Comparison of ENCODE assay signal across 17 mouse cellular contexts in the genomic region with DNA sequence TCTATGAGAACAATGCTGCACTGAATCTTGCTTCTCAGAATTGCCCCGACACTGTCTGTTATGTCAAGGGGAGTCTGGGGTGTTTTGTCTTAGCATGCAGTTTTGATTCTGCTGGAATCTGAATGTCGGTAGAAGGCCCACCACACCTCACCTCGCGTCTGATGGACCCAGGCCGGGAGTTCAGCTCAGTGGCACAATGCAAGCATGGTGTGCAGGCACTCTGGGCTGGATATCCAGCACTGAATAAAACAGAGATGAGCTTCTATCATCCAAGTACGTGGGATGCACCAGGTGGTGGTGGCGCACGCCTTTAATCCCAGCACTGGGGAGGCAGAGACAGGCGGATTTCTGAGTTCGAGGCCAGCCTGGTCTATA. TPM values are rescaled to one million over a fixed set of nuclear protein-coding genes. Genes with fewer than 3 reads are reported as not detected.
DNase-seq lines count a peak whose midpoint lies in the region; ATAC-seq lines count a peak whose summit lies in the region.
"Had no signal": no experiment of that assay in that cellular context is flagged by ENCODE, and none has a peak within 500 bp of the region (broad histone marks: within the 10 kb centered on the region; RNA-seq: fewer than 3 reads in every experiment).

No protein-coding gene starts in this region.

- H3K27ac ChIP-seq in forebrain, embryonic 15.5 days (replicated peaks) = peak overlapping the region; percentile 69
- no peak overlapping the region for H3K27ac ChIP-seq in forebrain, embryonic 14.5 days (ENCODE audit: low read depth, low read length)
- H3K27ac ChIP-seq in liver, embryonic 11.5 days (ENCODE audit: low read depth, low read length) = no peak overlapping the region
- peak overlapping the region; percentile 81 for H3K27ac ChIP-seq in embryonic facial prominence, embryonic 10.5 days (replicated peaks)
- H3K27ac ChIP-seq in liver, embryonic 12.5 days = peak overlapping the region; percentile 45; the same call in 1 of the 2 replicates
- H3K27ac ChIP-seq: hindbrain, embryonic 14.5 days; limb, embryonic 15.5 days had no signal

- no peak overlapping the region for H3K9ac ChIP-seq in forebrain, embryonic 15.5 days (replicated peaks)
- H3K9ac ChIP-seq in forebrain, embryonic 14.5 days (ENCODE audit: low read length) = no peak overlapping the region
- no peak overlapping the region for H3K9ac ChIP-seq in liver, embryonic 11.5 days (ENCODE audit: low read depth, low read length)
- H3K9ac ChIP-seq in liver, embryonic 12.5 days = no peak overlapping the region
- H3K9ac ChIP-seq: hindbrain, embryonic 14.5 days; limb, embryonic 15.5 days had no signal

- no peak for DNase-seq in forebrain, embryonic 14.5 days (ENCODE audit: low spot score)
- peak; percentile 30 for DNase-seq in liver, embryonic 11.5 days (ENCODE audit: low spot score)
- no peak for DNase-seq in liver
- peak; percentile 24 for DNase-seq in embryonic facial prominence, embryonic 10.5 days (ENCODE audit: low spot score)
- no peak for DNase-seq in layer of hippocampus, adult 18-20 months (ENCODE audit: low spot score in 2 of 2)
- DNase-seq: adrenal gland, adult 8-10 months; cerebellum, postnatal 14 days; embryo, embryonic 11 days; retina, postnatal 1 day; right cerebral cortex, postnatal 4 days; thymus, postnatal 36 days had no signal

- 64% methylated on average over 10 of the region's 10 CpGs for WGBS in forebrain, embryonic 15.5 days
- 67% methylated on average over 10 of the region's 10 CpGs for WGBS in forebrain, embryonic 14.5 days
- WGBS in liver, embryonic 11.5 days = 77% methylated on average over 10 of the region's 10 CpGs
- 72% methylated on average over 10 of the region's 10 CpGs for WGBS in embryonic facial prominence, embryonic 10.5 days
- WGBS in liver, embryonic 12.5 days (ENCODE audit: insufficient replicate concordance) = 73% methylated on average over 10 of the region's 10 CpGs

- H3K36me3 ChIP-seq in forebrain, embryonic 15.5 days = no peaks in the 10 kb centered on the region
- H3K36me3 ChIP-seq in forebrain, embryonic 14.5 days (ENCODE audit: control insufficient read depth, insufficient read depth, low read length) = no peaks in the 10 kb centered on the region
- H3K36me3 ChIP-seq in liver, embryonic 11.5 days (ENCODE audit: control insufficient read depth, insufficient read depth, low read length) = no peaks in the 10 kb centered on the region
- H3K36me3 ChIP-seq in embryonic facial prominence, embryonic 10.5 days (replicated peaks) = no peaks in the 10 kb centered on the region
- H3K36me3 ChIP-seq in liver, embryonic 12.5 days = no peaks in the 10 kb centered on the region
- H3K36me3 ChIP-seq: limb, embryonic 15.5 days had no signal

- ATAC-seq in forebrain, embryonic 15.5 days (replicated peaks) = no peak
- ATAC-seq in forebrain, embryonic 14.5 days = no peak; the same call in 1 of the 2 replicates
- no peak for ATAC-seq in liver, embryonic 11.5 days (replicated peaks; ENCODE audit: low FRiP score)
- no peak for ATAC-seq in liver, embryonic 12.5 days
- ATAC-seq: intestine, postnatal 0 days had no signal

- H3K9me3 ChIP-seq in forebrain, embryonic 15.5 days = no peaks in the 10 kb centered on the region
- H3K9me3 ChIP-seq in forebrain, embryonic 14.5 days (replicated peaks; ENCODE audit: control insufficient read depth, low read length) = no peaks in the 10 kb centered on the region
- H3K9me3 ChIP-seq in liver, embryonic 11.5 days (ENCODE audit: control insufficient read depth, low read length) = no peaks in the 10 kb centered on the region
- H3K9me3 ChIP-seq in embryonic facial prominence, embryonic 10.5 days = no peaks in the 10 kb centered on the region
- H3K9me3 ChIP-seq in liver, embryonic 12.5 days (replicated peaks) = no peaks in the 10 kb centered on the region
- H3K9me3 ChIP-seq: limb, embryonic 15.5 days had no signal

- H3K4me3 ChIP-seq in forebrain, embryonic 15.5 days = no peak overlapping the region
- H3K4me3 ChIP-seq in forebrain, embryonic 14.5 days (ENCODE audit: low read depth, low read length) = no peak overlapping the region
- no peak overlapping the region for H3K4me3 ChIP-seq in liver, embryonic 11.5 days (ENCODE audit: low read depth, low read length)
- H3K4me3 ChIP-seq in embryonic facial prominence, embryonic 10.5 days = no peak overlapping the region
- no peak overlapping the region for H3K4me3 ChIP-seq in liver, embryonic 12.5 days
- H3K4me3 ChIP-seq: limb, embryonic 15.5 days had no signal

- H3K4me2 ChIP-seq in forebrain, embryonic 15.5 days (replicated peaks) = no peak overlapping the region
- H3K4me2 ChIP-seq in forebrain, embryonic 14.5 days (ENCODE audit: low read length) = no peak overlapping the region
- H3K4me2 ChIP-seq in liver, embryonic 11.5 days = no peak overlapping the region
- no peak overlapping the region for H3K4me2 ChIP-seq in liver, embryonic 12.5 days
- H3K4me2 ChIP-seq: hindbrain, embryonic 14.5 days; limb, embryonic 15.5 days had no signal

- no peaks in the 10 kb centered on the region for H3K27me3 ChIP-seq in forebrain, embryonic 15.5 days
- H3K27me3 ChIP-seq in forebrain, embryonic 14.5 days (replicated peaks; ENCODE audit: control insufficient read depth, insufficient read depth, low read length) = no peaks in the 10 kb centered on the region
- no peaks in the 10 kb centered on the region for H3K27me3 ChIP-seq in liver, embryonic 11.5 days (replicated peaks; ENCODE audit: control insufficient read depth, insufficient read depth, low read length)
- no peaks in the 10 kb centered on the region for H3K27me3 ChIP-seq in embryonic facial prominence, embryonic 10.5 days (replicated peaks; ENCODE audit: low read depth, poor library complexity, severe bottlenecking)
- no peaks in the 10 kb centered on the region for H3K27me3 ChIP-seq in liver, embryonic 12.5 days (replicated peaks)
- H3K27me3 ChIP-seq: CH12.LX; limb, embryonic 15.5 days had no signal

- peaks cover 14% of the 10 kb centered on the region; the same call in 1 of the 2 replicates for H3K4me1 ChIP-seq in forebrain, embryonic 15.5 days
- H3K4me1 ChIP-seq in forebrain, embryonic 14.5 days (ENCODE audit: control insufficient read depth, insufficient read depth, low read length) = no peaks in the 10 kb centered on the region
- peaks cover 19% of the 10 kb centered on the region for H3K4me1 ChIP-seq in liver, embryonic 11.5 days (replicated peaks; ENCODE audit: control insufficient read depth, insufficient read depth, low read length)
- H3K4me1 ChIP-seq in embryonic facial prominence, embryonic 10.5 days = peaks cover 37% of the 10 kb centered on the region
- peaks cover 29% of the 10 kb centered on the region for H3K4me1 ChIP-seq in liver, embryonic 12.5 days

RNA-seq across cellular contexts. Expression of a gene that starts 15.9 kb away (rescaled TPM):
- 55.3 and 57.8 TPM in 2 replicates for polyA plus RNA-seq in forebrain, embryonic 15.5 days (2015; fragmentation: Nextera tagmentation; extraction: Ambion mirVana)
- 29.6 and 36.3 TPM in 2 replicates for polyA plus RNA-seq in forebrain, embryonic 14.5 days (2014; fragmentation: Nextera tagmentation; extraction: Ambion mirVana)
- polyA plus RNA-seq in liver, embryonic 11.5 days (2014; fragmentation: Nextera tagmentation; extraction: Ambion mirVana) = 14.5 and 18.0 TPM in 2 replicates
- 53.4 and 56.2 TPM in 2 replicates for polyA plus RNA-seq in embryonic facial prominence, embryonic 10.5 days (2016; fragmentation: Nextera tagmentation; extraction: Ambion mirVana)
- polyA plus RNA-seq in liver, embryonic 12.5 days (2016; fragmentation: Nextera tagmentation; extraction: Ambion mirVana) = 12.9 and 14.9 TPM in 2 replicates
- 10 to 100 TPM; 34.2 to 34.6 TPM for total RNA-seq in layer of hippocampus, adult 18-20 months (2021)

Comparison
In these comparisons a context has a peak if more than half of its experiments do, and no peak if none do; other contexts are left out.
1. H3K27ac ChIP-seq: peak in forebrain, embryonic 15.5 days (single experiment), embryonic facial prominence, embryonic 10.5 days (single experiment) and liver, embryonic 12.5 days (single experiment); none in forebrain, embryonic 14.5 days (single experiment) and liver, embryonic 11.5 days (single experiment).
2. DNase-seq: peak in liver, embryonic 11.5 days (single experiment) and embryonic facial prominence, embryonic 10.5 days (single experiment); none in forebrain, embryonic 14.5 days (single experiment), liver (single experiment) and layer of hippocampus, adult 18-20 months (0 of 2).